Mouse (Mus musculus) 3T3-L1 (cell line): ENCODE measurements around the gene 2310007B03Rik.

ENCODE experiments used
- DNase-seq: peaks from one replicate; pipeline ENCODE4 v3.0.0-alpha.2; 2015; ENCODE audit warnings: low read depth, low spot score

2310007B03Rik gene

GRCm38 (mm10) chr1:93159566-93160500, 915 bp downstream of the 2310007B03Rik start:
- no peak for DNase-seq

GRCm38 (mm10) chr1:93158916-93159315, 1.8 kb downstream of the 2310007B03Rik start:
- no peak for DNase-seq

- DNase-seq = no peak
These were observed 3.2 kb downstream of the 2310007B03Rik start for GRCm38 (mm10) chr1:93157566-93157965.

- no peak for DNase-seq
These were observed 9.7 kb downstream of the 2310007B03Rik start for GRCm38 (mm10) chr1:93150907-93151661.

- no peak for DNase-seq
These were observed 16.6 kb downstream of the 2310007B03Rik start for GRCm38 (mm10) chr1:93144176-93144575.

GRCm38 (mm10) chr1:93142871-93143270, 17.9 kb downstream of the 2310007B03Rik start:
- DNase-seq = no peak

GRCm38 (mm10) chr1:93139713-93140112, 21.0 kb downstream of the 2310007B03Rik start:
- peak; percentile 72 for DNase-seq

- DNase-seq = no peak
These were observed 22.2 kb downstream of the 2310007B03Rik start for GRCm38 (mm10) chr1:93138534-93138933.

- no peak for DNase-seq
These were observed 25.7 kb downstream of the 2310007B03Rik start, which contains the start of gene Agxt for GRCm38 (mm10) chr1:93135036-93135526. Gene Agxt, plus strand, starts transcription at chr1:93135240.

GRCm38 (mm10) chr1:93132676-93133075, 28.1 kb downstream of the 2310007B03Rik start:
- DNase-seq = no peak

- no peak for DNase-seq
These were observed 30.3 kb downstream of the 2310007B03Rik start for GRCm38 (mm10) chr1:93130242-93130983.

GRCm38 (mm10) chr1:93128710-93129349, 31.9 kb downstream of the 2310007B03Rik start:
- DNase-seq = peak; percentile 86

GRCm38 (mm10) chr1:93128209-93128608, 32.5 kb downstream of the 2310007B03Rik start:
- DNase-seq = no peak

- DNase-seq = peak; percentile 76
These were observed 35.5 kb downstream of the 2310007B03Rik start for GRCm38 (mm10) chr1:93125256-93125655.

GRCm38 (mm10) chr1:93124066-93124465, 36.7 kb downstream of the 2310007B03Rik start:
- DNase-seq = no peak

GRCm38 (mm10) chr1:93123179-93123854, 37.4 kb downstream of the 2310007B03Rik start:
- DNase-seq = no peak

GRCm38 (mm10) chr1:93118816-93119215, 41.9 kb downstream of the 2310007B03Rik start:
- DNase-seq = no peak

- DNase-seq = no peak
These were observed 45.3 kb downstream of the 2310007B03Rik start for GRCm38 (mm10) chr1:93115471-93115870.

- DNase-seq = peak; percentile 77
These were observed 45.9 kb downstream of the 2310007B03Rik start for GRCm38 (mm10) chr1:93114713-93115463.

- DNase-seq = no peak
These were observed 58.0 kb downstream of the 2310007B03Rik start for GRCm38 (mm10) chr1:93102700-93103099.
